Mouse (Mus musculus) left cerebral cortex, postnatal 25 days (tissue): ENCODE data around the gene Smc1b. TPM values are rescaled to one million over a fixed set of nuclear protein-coding genes. Genes with fewer than 3 reads are reported as not detected.

Experiments used
- DNase-seq, 2 experiments: peaks; one replicate each; pipeline ENCODE4 v3.0.0; 2022; ENCODE audit warnings: low spot score in 2 of 2, mixed read lengths in 1 of 2
- intact Hi-C: fragments of 180-260 bp; cut with DNase I; formaldehyde crosslinking; loops from one replicate; pipeline ENCODE4 v1.15.1; 2025
- total RNA-seq, 2 experiments: library from RNA; stranded (reverse); gene quantifications; 2 replicates each; pipeline ENCODE4 v1.2.3; 2021

The Smc1b gene
- total RNA-seq: not detected

- intact Hi-C loops: no loop called here
- DNase-seq: peak; percentile 83 to 84
These were observed at the start of gene Smc1b, which contains the start of gene Ribc2 for GRCm38 (mm10) chr15:85131275-85132192. Gene Smc1b (minus strand): TSS chr15:85131964. Gene Ribc2 (plus strand): TSS chr15:85132078.

- DNase-seq: no peak
- intact Hi-C loops: no loop called here
These were observed 48.6 kb upstream of the Smc1b start for GRCm38 (mm10) chr15:85180368-85180767.

- intact Hi-C loops: no loop called here
- no peak for DNase-seq
These were observed 47.9 kb upstream of the Smc1b start for GRCm38 (mm10) chr15:85179528-85180180.

GRCm38 (mm10) chr15:85178172-85178571 is 46.4 kb upstream of the Smc1b start:
- DNase-seq: no peak
- intact Hi-C loops: no loop called here

- DNase-seq: peak in 1 of 2 experiments; percentile 38
- intact Hi-C loops: no loop called here
These were observed 45.8 kb upstream of the Smc1b start for GRCm38 (mm10) chr15:85177576-85177975.

GRCm38 (mm10) chr15:85174060-85174459 is 42.3 kb upstream of the Smc1b start:
- intact Hi-C loops: no loop called here
- DNase-seq: no peak

- no peak for DNase-seq
- intact Hi-C loops: no loop called here
These were observed 41.7 kb upstream of the Smc1b start for GRCm38 (mm10) chr15:85173425-85173824.

GRCm38 (mm10) chr15:85172054-85172453 is 40.3 kb upstream of the Smc1b start:
- intact Hi-C loops: no loop called here
- no peak for DNase-seq

- no peak for DNase-seq
- intact Hi-C loops: no loop called here
These were observed 35.4 kb upstream of the Smc1b start for GRCm38 (mm10) chr15:85167086-85167679.

- no peak for DNase-seq
- intact Hi-C loops: no loop called here
These were observed 34.7 kb upstream of the Smc1b start for GRCm38 (mm10) chr15:85166433-85166933.

GRCm38 (mm10) chr15:85162693-85163663 is 31.2 kb upstream of the Smc1b start:
- DNase-seq: no peak
- intact Hi-C loops: no loop called here

- intact Hi-C loops: no loop called here
- no peak for DNase-seq
These were observed 29.7 kb upstream of the Smc1b start for GRCm38 (mm10) chr15:85161416-85161815.

GRCm38 (mm10) chr15:85156198-85156597 is 24.4 kb upstream of the Smc1b start:
- intact Hi-C loops: no loop called here

GRCm38 (mm10) chr15:85154091-85154490 is 22.3 kb upstream of the Smc1b start:
- no peak for DNase-seq
- intact Hi-C loops: no loop called here

More at GRCm38 (mm10) chr15:85156198-85156597, 24.4 kb upstream of the Smc1b start:
- DNase-seq: no peak

- peak in 1 of 2 experiments; percentile 4 for DNase-seq
- intact Hi-C loops: no loop called here
These were observed 20.8 kb upstream of the Smc1b start for GRCm38 (mm10) chr15:85152577-85152976.

- DNase-seq: peak; percentile 71 to 80
- intact Hi-C loops: loop anchor here (1.0 kb wide), 2 partner anchors 80 to 98 kb away; no protein-coding TSS in a partner anchor
These were observed 19.7 kb upstream of the Smc1b start for GRCm38 (mm10) chr15:85151433-85151918.

- no peak for DNase-seq
- intact Hi-C loops: no loop called here
These were observed 12.5 kb upstream of the Smc1b start for GRCm38 (mm10) chr15:85144249-85144648.

- intact Hi-C loops: no loop called here
- DNase-seq: no peak
These were observed 12.0 kb upstream of the Smc1b start for GRCm38 (mm10) chr15:85143747-85144146.

GRCm38 (mm10) chr15:85143161-85143560 is 11.4 kb upstream of the Smc1b start:
- intact Hi-C loops: no loop called here
- DNase-seq: no peak
